Mouse (Mus musculus) 3T3-L1 (cell line): ENCODE results near the gene Nrip2.

ENCODE experiments used
- DNase-seq: peaks from one replicate; pipeline ENCODE4 v3.0.0-alpha.2; 2015; ENCODE audit warnings: low read depth, low spot score

Gene Nrip2

GRCm38 (mm10) chr6:128437288-128437687 lies 38.2 kb downstream of the Nrip2 start:
- no peak for DNase-seq

- DNase-seq = peak; percentile 58
These were observed 38.7 kb downstream of the Nrip2 start for GRCm38 (mm10) chr6:128437731-128438316.

GRCm38 (mm10) chr6:128438317-128438870 lies 39.3 kb downstream of the Nrip2 start, which contains the start of gene Fkbp4:
Gene Fkbp4 (minus strand): TSS chr6:128438677.
- peak; percentile 89 for DNase-seq

GRCm38 (mm10) chr6:128438871-128439341 lies 39.8 kb downstream of the Nrip2 start:
- no peak for DNase-seq

GRCm38 (mm10) chr6:128440238-128440637 lies 41.1 kb downstream of the Nrip2 start:
- DNase-seq = peak; percentile 20

GRCm38 (mm10) chr6:128445761-128446535 lies 46.9 kb downstream of the Nrip2 start:
- peak; percentile 67 for DNase-seq

GRCm38 (mm10) chr6:128447063-128447462 lies 48.0 kb downstream of the Nrip2 start:
- DNase-seq = no peak

- DNase-seq = no peak
These were observed 56.9 kb downstream of the Nrip2 start for GRCm38 (mm10) chr6:128455835-128456605.

- DNase-seq = no peak
These were observed 58.1 kb downstream of the Nrip2 start for GRCm38 (mm10) chr6:128457186-128457585.

GRCm38 (mm10) chr6:128460321-128460720 lies 61.2 kb downstream of the Nrip2 start:
- DNase-seq = no peak

- DNase-seq = no peak
These were observed 61.8 kb downstream of the Nrip2 start for GRCm38 (mm10) chr6:128460729-128461503.

GRCm38 (mm10) chr6:128461606-128462005 lies 62.5 kb downstream of the Nrip2 start:
- no peak for DNase-seq

GRCm38 (mm10) chr6:128464996-128465395 lies 65.9 kb downstream of the Nrip2 start:
- no peak for DNase-seq
